Mouse (Mus musculus) heart, adult 11 months (tissue): Measurements from ENCODE around the gene Enthd1.
A peak's percentile ranks its signal among the peaks of the same experiment; 100 is the strongest.

Experiments
- DNase-seq: peaks from one replicate; pipeline ENCODE4 v3.0.0; 2022

Gene Enthd1

DNA sequence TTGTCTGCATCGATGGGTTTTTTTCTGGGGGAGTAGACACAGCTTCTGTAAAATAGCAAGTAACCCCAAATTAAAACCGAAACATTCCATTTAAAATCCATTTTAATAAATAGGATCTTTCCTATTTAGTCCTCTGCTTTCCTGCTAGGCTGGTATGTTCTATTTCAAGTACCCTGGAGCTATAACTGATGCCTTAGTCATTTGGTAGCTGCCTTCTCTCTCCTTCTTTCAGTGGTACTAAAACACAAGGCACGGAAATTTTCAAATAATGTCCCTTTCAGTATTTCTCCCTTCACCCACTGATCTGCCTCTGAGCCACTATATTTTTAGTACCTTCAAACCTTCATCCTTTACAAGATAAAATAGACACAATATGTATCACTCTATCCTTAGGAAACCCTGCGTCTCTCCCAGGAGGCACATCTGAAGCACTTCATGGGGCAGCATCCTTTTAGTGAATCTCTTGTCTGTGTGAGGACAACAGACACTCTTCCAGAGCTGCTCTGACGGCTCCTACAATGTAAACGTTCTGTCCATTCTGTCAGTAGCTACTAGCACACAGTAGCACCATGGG is 90.4 kb downstream of the Enthd1 start:
- no peak for DNase-seq

- DNase-seq = no peak
These were observed 97.1 kb downstream of the Enthd1 start for GRCm38 (mm10) chr15:80467876-80468275.

GRCm38 (mm10) chr15:80462106-80462505 is 102.8 kb downstream of the Enthd1 start:
- DNase-seq = no peak

DNA sequence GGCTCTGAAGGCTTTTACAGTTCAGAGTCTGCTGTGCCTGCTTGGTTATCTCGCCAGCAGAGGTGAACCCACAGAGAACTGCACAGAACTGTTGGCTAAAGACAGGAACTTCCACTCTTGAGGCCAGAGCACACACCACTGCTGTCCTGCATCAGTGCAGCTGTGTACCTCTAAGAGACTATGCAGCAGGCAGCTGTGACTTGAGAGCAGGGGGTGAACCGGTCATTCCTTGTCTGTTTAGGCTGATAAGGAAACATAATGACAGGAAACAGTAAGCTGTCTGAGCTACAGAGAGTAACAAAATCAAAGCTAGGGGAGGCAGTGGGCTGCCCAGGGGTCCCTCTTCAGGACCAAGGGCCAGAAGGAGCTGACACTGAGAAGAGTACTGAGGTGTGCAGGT is 103.5 kb downstream of the Enthd1 start:
- DNase-seq = no peak

GRCm38 (mm10) chr15:80460011-80460410 is 104.9 kb downstream of the Enthd1 start:
- DNase-seq = no peak

DNA sequence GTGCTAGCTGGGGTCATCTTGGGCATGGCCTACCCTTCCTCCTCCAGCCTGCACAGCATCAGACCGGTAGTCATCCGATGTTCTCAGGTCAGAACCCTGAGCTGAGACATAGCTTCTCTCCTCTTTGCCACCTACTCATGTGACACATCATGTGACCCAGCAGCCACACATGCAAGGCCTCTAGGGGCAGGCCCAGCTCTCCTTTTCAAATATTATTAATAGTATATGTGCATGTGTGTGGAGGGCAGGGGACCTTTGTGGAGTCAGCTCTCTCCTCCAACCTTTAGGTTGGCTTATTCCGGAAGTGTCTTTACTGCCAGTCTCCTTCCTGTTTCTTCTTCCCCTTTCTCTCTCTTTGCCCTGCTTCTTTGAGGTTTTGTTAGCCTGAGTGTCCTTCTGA is 107.0 kb downstream of the Enthd1 start:
- no peak for DNase-seq

- no peak for DNase-seq
These were observed 110.5 kb downstream of the Enthd1 start for GRCm38 (mm10) chr15:80454486-80454885.

DNA sequence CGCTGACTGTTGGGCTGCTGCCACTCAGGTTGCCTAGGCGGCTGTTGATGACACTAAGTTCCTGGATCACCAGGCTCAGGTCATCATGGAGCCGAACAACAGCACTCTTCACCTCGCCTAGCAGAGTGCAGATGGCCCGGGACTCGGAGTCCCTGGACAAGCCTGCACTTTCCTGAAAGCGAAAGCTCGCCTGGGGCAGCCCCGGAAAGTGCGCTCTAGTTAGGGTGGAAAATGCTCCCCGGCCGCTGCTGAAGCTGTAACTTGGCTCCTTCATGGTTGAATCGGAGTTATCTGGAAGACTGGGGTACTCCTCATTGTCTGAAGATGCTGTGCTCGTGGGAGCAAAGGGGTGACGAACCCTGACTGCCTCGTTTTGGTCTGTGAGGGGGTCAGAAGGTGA is 112.5 kb downstream of the Enthd1 start:
- DNase-seq = no peak

DNA sequence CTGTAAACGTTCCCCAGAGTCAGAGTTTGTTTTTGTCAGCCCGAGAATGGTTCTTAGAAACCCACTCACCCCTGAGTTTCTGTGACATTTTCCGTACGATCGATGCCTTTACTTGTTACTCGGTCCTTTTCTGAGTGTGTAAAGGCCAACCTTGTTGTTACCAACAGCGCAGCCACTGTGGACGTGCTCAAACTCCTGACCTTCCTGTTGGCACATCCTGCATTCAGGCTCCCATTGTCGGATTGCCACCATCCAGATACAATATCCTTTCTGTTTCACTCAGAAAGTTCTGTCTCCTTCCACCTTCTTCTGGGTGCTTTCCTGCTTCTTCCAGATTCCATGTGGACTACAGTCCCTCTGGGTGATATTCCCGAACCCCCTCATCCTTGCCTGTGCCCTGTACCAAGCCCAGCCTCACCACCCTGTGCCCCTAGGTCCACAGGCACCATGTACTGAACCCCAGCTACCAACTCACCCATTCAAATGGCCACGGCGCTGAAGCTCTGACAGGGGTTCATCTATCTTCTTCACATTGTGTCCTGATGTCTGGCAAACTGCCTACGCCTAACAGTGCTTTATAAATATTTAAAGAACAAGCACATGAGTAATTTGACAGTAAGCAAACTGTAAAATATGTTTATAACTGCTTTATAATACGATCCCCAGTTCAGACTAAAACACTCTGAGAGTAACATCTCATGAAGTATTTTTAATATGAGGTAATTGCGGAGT is 118.8 kb downstream of the Enthd1 start:
- DNase-seq = no peak

GRCm38 (mm10) chr15:80440195-80440594 is 124.8 kb downstream of the Enthd1 start:
- DNase-seq = no peak

DNA sequence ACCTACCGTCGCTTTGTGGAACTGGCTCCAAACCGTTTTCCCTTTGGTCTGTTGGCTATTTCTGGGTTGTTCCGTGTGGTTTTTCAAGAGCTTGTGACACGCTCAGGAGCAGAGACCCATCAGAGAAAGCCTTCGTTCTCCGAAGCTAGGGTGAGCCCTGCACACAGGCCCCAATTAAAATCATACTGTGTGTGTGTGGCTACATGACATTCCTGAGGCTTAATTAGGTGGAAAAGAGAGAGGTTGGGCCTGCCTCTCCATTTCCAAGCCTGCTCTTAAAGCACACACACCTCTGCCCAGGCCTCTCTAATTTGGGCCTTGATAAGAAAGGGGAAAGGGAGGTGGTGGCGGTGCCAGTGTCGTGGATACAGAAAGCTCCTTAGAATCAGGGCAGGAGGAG is 126.5 kb downstream of the Enthd1 start:
- no peak for DNase-seq

GRCm38 (mm10) chr15:80437996-80438395 is 127.0 kb downstream of the Enthd1 start:
- no peak for DNase-seq

GRCm38 (mm10) chr15:80436961-80437360 is 128.0 kb downstream of the Enthd1 start:
- DNase-seq = no peak

- DNase-seq = no peak
These were observed 134.6 kb downstream of the Enthd1 start for GRCm38 (mm10) chr15:80430324-80430723.

DNA sequence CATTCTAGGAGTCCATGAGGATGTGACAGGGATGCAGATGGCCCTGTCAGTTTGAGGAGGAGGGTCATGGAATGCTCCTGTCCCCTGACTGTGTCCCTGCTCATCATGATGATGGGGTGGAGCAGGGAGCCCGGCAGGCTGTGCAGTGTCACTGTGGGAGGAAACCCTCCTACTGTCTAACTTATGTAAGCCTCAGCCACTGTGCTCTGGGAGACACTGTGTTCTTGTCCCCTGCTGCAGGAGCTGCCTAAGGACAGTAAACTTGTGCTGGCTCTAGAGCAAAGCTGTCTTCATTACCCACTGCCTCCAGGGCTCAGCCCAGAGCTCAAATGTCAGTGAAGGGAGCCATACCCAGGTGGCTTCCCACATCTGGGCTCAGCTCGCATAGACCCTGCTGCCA is 146.8 kb downstream of the Enthd1 start:
- DNase-seq = no peak

DNA sequence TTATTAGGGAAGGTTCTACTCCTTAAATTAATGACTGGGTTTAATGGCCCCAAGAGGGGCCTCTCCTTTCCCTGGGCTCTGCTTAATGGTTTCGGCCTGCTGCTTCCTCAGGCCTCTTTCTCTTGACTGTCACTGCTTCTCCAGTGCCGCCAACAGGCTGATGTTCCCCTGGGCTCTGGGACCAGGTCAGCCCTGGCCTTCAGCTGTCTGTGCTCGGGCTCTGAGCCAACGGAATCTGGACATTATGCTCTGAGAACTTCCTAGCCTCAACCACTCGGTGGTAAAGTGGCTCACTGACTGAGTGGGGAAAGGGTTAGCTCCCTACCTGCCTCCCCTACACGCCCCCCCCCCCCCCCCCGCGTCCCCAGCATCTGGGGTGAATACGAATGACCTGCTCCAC is 147.9 kb downstream of the Enthd1 start:
- no peak for DNase-seq

- DNase-seq = no peak
These were observed 149.8 kb downstream of the Enthd1 start for GRCm38 (mm10) chr15:80415132-80415531.

DNA sequence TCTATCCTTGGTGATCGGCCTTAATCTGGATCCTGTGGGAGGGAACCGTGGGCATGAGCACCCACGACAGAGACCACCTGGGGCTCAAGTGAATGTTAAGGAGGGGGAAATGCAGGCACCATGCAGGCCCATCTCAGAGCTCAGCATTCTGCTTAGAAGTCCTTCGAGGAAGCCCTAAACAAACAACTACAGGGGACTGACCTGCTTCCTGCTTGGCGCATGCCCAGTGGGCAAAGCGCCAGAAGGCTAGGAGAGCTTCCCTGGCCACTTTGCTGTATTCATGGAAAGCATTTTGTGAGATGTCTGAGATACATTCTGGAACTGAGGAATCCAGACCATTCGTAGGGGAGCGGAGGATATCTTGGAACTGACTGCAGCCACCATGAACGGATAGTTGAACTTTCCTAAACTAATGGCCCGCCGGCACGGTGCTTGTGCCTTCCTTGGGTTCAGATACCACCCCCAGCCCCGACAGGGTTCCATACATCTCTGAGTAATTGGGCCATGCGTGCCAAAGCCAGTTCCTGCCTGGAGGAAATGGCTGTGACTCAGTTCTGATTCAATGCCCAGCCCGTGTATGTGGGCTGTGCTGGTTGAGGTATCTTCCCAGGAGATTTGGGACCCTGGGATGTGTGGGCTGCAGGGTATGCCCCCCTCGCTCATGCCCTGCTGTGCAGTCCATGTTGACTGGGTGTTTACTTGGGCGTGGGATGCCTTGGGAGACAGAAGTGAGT is 150.8 kb downstream of the Enthd1 start:
- peak; percentile 89 for DNase-seq

DNA sequence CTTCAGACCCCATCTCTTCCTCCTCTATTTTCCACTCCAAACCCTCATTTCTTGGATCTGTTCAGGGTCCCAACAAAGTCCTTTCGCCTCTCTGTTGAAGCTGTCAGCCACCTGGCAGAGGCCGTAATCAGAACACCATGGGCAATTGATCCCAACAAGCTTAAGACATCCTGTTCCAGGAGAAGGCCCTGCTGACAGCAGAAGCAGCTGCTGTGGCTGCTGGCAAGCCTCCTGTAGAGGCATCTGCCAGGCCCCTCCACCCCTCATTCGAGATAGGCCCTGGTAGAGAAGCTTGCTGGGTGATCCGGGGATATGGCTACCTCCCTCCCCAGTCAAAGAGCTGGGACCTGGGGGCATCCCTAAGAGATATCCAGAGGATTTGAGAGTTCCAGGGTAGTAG is 151.9 kb downstream of the Enthd1 start:
- no peak for DNase-seq

DNA sequence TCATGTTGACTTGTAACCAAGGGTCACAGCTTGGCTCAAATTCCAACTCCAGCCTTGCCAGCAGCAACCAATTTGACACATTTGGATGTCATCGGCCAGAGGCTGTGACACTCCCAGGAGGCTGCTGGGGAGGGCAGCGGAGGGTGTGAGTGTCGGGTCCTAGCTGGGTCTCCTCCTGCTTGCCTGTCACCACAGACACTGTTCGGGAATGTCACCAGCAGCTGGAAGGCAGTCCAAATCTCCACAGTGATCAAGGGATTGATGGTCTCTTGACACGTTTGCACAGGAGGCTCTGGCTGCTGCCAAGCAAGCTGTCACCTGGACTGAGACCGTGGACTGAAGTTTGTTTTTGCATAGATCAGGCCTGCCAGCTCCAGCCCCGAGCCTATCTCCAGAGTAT is 154.3 kb downstream of the Enthd1 start:
- no peak for DNase-seq

GRCm38 (mm10) chr15:80407873-80408272 is 157.1 kb downstream of the Enthd1 start:
- peak; percentile 97 for DNase-seq
